Mouse (Mus musculus): ENCODE results near the gene Spns2.

Gene Spns2

DNA sequence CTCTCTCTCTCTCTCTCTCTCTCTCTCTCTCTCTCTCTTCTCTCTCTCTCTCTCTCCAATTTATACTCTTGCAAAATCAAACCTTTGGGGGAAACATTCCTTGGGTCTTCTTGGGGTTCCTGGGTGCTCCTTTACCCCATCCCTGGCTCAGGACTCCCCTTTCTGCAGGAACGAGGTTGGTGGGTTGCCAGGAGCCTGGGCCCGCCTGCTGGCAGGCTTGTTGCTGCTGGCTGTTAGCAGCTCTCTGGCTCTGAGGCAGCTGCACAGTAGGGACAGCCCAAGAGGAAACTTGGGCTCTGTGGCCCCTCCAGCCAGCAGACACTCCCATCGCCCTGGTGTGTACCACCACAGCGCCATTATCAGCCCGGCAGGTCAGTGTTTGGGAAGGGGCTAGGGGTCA, 53.4 kb downstream of the Spns2 start:
- 66% methylated on average over 5 of the region's 5 CpGs for WGBS

DNA sequence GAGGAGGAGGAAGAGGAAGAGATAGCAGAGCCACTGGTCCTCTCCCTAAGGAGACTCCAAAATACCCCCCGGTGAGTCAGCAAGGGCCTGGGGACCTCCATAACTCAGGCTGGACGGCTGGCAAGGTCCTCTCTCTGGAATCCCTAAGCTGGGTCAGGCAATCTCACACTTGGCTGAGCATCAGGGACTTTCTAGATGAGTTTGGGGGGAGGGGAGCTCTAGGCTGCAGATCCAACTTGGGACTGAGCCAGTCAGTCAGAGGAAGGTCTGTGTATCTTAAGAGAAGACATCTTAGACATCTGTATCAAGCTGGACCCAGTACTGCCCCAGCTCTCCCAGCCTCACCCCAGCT, 54.0 kb downstream of the Spns2 start:
- WGBS: 57% methylated on average over 2 of the region's 2 CpGs

DNA sequence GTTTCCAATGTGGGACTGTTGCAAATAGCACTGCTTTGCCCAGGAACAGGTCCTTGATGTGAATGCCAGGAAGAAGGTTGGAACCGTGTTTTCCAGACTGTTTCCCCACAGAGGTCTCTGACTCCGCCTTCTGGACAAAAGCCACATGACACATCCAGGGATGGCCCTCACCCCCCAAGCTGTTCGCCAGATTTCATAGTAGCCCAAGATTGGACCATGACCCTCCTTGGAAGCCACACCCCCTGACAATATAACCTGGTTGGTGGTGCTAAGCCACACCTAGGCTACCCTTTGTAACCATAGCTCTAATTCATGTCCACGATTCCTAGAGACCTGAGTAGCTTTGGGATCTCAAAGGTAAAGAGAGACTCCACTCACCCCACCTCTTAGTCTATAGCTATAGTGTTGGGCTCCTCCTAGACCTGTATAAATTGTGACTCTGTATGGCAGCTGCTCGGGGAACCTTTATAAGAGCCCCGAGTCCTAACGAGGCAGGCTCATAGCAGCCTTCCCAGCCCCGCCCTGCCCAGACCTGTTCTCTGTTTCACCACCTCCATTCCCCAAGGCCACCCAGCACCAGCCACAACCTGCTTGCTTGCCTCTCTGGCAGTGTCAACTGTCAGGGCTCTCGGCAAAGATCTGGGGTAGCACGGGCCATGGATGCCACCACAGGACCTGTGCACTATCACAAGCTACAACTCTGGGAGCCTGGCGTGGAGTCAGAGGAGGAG, 54.6 kb downstream of the Spns2 start, which contains the start of gene Ggt6:
Gene Ggt6 (plus strand): TSS at position 564 of the 731 bp plus-strand sequence.
- WGBS: 76% methylated on average over 11 of the region's 11 CpGs

DNA sequence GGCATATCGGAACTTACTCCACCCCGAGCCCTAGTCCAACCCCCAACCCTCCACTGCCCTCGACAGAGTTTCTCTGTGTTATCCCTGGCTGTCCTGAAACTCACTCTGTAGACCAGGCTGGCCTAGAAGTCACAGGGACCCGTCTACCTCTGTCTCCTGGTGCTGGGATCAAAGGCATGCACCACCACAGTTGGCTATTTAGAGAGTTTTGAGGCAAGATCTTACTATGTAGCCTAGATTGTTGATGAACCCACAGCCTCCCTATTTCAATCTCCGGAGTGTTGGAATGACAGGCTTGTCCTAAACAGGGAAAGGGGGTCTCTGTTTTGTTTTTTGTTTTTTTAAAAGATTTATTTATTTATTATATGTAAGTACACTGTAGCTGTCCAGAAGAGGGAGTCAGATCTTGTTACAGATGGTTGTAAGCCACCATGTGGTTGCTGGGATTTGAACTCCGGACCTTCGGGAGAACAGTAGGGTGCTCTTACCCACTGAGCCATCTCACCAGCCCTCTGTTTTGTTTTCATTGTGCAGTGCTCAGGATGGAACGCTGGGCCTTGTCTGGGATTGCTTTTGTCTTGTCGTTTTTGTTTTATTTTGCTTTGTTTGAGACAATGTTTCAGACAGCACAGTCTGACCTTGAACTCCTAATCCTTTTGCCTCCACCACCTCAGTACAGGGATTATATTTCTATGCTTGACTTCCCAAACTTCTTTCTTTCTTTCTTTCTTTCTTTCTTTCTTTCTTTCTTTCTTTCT, 59.2 kb downstream of the Spns2 start:
- 67% methylated on average over 9 of the region's 9 CpGs for WGBS

GRCm38 (mm10) chr11:72429288-72429690, 60.4 kb downstream of the Spns2 start:
- 42% methylated on average over 7 of the region's 7 CpGs for WGBS

GRCm38 (mm10) chr11:72428694-72429093, 61.0 kb downstream of the Spns2 start:
- WGBS: 2% methylated on average over 5 of the region's 5 CpGs

DNA sequence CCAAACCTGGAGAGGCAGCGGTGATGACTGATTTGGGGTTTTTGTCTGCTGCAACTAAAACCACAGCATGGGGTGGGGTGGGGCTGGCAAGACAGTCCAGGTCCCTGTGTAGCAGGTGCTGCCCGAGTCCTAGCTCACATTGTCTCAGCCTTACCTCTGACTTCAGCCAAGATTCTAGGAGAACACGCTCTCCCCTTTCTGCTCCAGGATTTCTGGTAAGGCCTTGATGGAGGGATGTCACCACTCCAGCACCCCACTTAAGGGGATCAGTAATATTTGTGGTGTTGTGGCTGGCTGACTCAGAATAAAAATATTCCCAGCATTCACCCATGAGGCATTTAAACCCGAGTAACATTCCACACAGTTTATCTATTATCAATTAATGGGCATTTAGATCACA, 66.0 kb downstream of the Spns2 start:
- 93% methylated on average over 4 of the region's 4 CpGs for WGBS

DNA sequence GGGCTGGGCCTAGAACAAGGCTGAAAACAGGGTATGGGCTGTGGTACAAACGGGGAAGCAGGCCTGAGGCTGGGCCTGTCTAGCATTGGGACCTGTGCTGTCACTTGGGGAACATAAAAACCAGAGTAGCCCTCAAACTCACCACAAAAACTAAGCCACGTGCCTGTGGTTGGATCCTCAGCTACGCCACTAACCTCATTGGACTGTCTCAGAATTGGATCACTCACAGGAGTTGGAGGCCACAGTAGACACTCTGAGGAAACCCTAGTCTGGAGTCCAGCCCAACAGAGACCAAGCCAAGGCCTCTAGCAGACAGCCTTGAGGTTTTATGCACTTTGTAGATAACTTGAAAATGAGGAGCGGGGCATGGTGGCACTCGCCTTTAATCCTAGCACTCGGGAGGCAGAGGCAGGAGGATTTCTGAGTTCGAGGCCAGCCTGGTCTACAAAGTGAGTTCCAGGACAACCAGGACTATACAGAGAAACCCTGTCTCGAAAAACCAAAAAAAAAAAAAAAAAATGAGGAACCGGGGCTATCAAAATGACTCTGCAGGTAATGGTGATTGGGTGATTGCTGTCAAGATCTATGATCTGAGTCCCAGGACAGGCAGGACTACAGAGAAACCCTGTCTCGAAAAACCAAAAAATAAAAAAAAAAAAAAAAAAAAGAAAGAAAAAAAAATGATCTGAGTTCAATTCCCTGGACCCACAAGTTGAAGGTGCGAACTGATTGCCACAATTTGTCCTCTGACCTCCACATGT, 68.0 kb downstream of the Spns2 start:
- WGBS: 94% methylated on average over 11 of the region's 11 CpGs

- 91% methylated on average over 6 of the region's 6 CpGs for WGBS
Observed at GRCm38 (mm10) chr11:72420460-72421122, 69.1 kb downstream of the Spns2 start.

- 91% methylated on average over 6 of the region's 6 CpGs for WGBS
Observed at GRCm38 (mm10) chr11:72419006-72419405, 70.7 kb downstream of the Spns2 start.

DNA sequence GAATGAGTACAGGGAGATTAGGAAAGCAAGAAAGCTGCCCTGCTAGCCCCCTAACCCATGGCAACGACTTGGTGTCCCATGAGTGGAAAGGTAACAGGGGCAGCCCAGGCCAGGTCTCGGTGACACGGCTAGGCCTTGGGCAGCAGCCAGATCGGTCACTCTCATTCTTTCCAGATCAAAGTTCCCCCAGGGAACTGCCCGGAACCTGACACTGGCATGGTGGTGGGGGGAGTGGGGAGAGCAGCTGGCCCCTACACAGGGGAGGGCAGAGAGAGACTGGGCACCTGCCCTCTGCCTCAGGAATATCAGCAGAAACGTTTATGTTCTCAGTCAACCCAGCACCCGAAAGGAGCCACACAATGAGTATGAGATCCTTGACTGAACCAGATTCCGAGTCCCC, 71.5 kb downstream of the Spns2 start:
- WGBS: 77% methylated on average over 8 of the region's 8 CpGs

GRCm38 (mm10) chr11:72417376-72417775, 72.3 kb downstream of the Spns2 start:
- WGBS: 75% methylated on average over 4 of the region's 4 CpGs

DNA sequence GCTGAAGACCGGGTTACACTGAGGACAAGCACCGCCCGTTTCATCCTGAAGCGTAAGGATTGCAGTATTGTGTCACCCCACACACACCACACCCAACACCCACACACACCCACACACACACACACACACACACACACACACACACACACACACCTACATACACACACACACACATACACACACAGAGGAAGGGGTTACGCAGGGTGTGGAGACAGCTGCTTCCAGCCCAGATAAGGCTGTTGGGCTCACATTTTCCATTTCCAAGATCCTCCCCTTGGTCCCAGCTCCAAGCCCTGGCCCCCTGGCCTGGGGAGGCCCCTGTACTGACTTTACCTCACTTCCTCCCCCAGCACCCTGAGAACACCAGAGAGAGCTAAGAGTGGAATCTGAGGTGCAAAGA, 73.0 kb downstream of the Spns2 start:
- 88% methylated on average over 5 of the region's 5 CpGs for WGBS

GRCm38 (mm10) chr11:72415155-72415554, 74.5 kb downstream of the Spns2 start:
- WGBS: 87% methylated on average over 8 of the region's 8 CpGs

GRCm38 (mm10) chr11:72413601-72414190, 76.0 kb downstream of the Spns2 start:
- 82% methylated on average over 5 of the region's 5 CpGs for WGBS

DNA sequence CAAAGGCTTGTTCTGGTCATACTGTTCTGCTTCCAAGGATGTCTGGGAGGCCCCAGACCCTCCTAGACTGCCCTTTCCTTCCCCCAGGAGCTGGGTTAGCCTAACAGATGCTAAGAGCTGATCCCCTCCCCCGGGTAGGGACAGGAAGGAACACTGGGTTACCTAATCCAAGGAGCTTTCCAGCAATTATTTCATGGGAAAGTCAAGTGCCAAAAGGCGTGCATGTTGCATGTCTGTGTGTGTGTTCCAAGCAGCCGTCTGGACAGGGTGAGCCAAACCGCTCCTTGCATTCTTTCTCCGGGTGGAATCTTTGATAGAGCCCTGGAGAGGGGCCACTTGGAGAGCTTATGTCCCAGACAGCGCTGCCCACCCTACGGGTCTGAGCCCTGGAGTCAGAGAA, 76.7 kb downstream of the Spns2 start:
- WGBS: 93% methylated on average over 7 of the region's 7 CpGs

DNA sequence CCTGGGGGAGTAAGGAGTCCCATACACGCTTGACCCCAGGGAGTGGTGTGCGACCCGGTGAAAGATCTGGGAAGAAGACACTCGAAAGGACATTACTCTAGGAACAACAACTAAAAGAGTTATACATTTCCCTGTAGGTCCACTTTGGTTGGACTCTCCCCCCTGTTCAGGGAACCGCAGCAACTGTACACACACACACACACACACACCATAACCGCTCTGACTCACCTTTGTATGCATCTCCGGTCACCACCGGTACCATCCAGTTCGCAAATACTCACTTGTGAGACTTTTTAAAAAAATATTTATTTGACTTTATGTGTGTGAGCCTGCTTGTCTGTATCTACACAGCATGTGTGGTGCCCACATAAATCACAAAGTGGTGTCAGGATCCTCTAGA, 77.8 kb downstream of the Spns2 start:
- 50% methylated on average over 9 of the region's 9 CpGs for WGBS

- WGBS: under 1% methylated on average over 86 of the region's 86 CpGs
Observed at GRCm38 (mm10) chr11:72411093-72411921, 78.4 kb downstream of the Spns2 start, which contains the start of gene Smtnl2. Gene Smtnl2 (minus strand): TSS chr11:72411713.

DNA sequence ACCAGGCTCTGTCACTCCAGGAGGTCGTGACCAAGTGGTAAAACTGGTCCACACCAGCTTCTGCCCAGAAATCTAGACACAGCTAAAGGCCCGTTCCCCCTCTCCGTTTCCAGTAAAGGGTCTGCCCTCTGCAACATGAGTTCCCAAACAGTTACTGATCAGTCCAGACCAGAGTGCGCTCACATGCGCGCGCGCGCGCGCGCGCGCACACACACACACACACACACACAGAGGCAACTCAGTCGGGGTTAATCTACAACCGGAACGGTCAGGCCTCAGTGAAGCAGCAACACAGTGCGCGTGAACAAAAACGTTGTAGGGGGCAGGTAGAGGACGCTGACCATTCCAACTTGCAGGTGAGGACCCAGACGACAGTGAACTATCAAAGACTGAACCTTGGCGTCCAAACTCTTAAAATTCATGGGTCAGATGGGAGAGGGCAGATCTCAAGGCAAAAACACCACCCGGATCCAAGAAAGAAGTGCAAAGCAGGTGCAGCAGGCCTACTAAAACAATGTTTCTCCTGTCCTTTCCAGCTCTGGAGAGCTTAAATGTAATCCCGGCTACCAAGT, 79.1 kb downstream of the Spns2 start:
- 17% methylated on average over 25 of the region's 25 CpGs for WGBS

Measured in cerebral cortex, adult 2 months (tissue).